Mouse (Mus musculus): ENCODE measurements around the gene Zbtb32.

The Zbtb32 gene

GRCm38 (mm10) chr7:30598786-30599185 lies at the start of gene Zbtb32:
Zbtb32 (minus strand) TSS chr7:30598909.
- DNase-seq: no peak

GRCm38 (mm10) chr7:30639083-30639482 lies 40.4 kb upstream of the Zbtb32 start:
- DNase-seq: no peak

- no peak for DNase-seq
Observed at GRCm38 (mm10) chr7:30636395-30636794, 37.7 kb upstream of the Zbtb32 start.

- no peak for DNase-seq
Observed at GRCm38 (mm10) chr7:30635752-30636151, 37.0 kb upstream of the Zbtb32 start, which contains the start of gene Etv2. Etv2 (minus strand) TSS chr7:30635852.

GRCm38 (mm10) chr7:30634621-30635020 lies 35.9 kb upstream of the Zbtb32 start:
- DNase-seq: peak in 1 of 2 experiments; percentile 45

GRCm38 (mm10) chr7:30633762-30634412 lies 35.2 kb upstream of the Zbtb32 start:
- DNase-seq: no peak

- DNase-seq: no peak
Observed at GRCm38 (mm10) chr7:30629013-30629412, 30.3 kb upstream of the Zbtb32 start.

- no peak for DNase-seq
Observed at GRCm38 (mm10) chr7:30626647-30627046, 27.9 kb upstream of the Zbtb32 start.

GRCm38 (mm10) chr7:30625530-30626384 lies 27.0 kb upstream of the Zbtb32 start, which contains the start of gene Cox6b1:
Cox6b1 (minus strand) TSS chr7:30626151.
- DNase-seq: peak; percentile 89 to 90

- peak in 1 of 2 experiments; percentile 48 for DNase-seq
Observed at GRCm38 (mm10) chr7:30619202-30619601, 20.5 kb upstream of the Zbtb32 start.

- DNase-seq: no peak
Observed at GRCm38 (mm10) chr7:30618658-30619057, 19.9 kb upstream of the Zbtb32 start.

GRCm38 (mm10) chr7:30615049-30615760 lies 16.5 kb upstream of the Zbtb32 start:
- DNase-seq: no peak

GRCm38 (mm10) chr7:30614454-30614853 lies 15.7 kb upstream of the Zbtb32 start:
- no peak for DNase-seq

- DNase-seq: peak; percentile 54 to 77
Observed at GRCm38 (mm10) chr7:30613529-30614112, 14.9 kb upstream of the Zbtb32 start.

GRCm38 (mm10) chr7:30612654-30613402 lies 14.1 kb upstream of the Zbtb32 start, which contains the start of gene Upk1a:
Upk1a (minus strand) TSS chr7:30612847.
- DNase-seq: no peak

- no peak for DNase-seq
Observed at GRCm38 (mm10) chr7:30610043-30610442, 11.3 kb upstream of the Zbtb32 start.

GRCm38 (mm10) chr7:30608476-30608875 lies 9.8 kb upstream of the Zbtb32 start:
- no peak for DNase-seq

- peak in 1 of 2 experiments; percentile 62 for DNase-seq
Observed at GRCm38 (mm10) chr7:30607706-30608309, 9.1 kb upstream of the Zbtb32 start.

- DNase-seq: no peak
Observed at GRCm38 (mm10) chr7:30604944-30605343, 6.2 kb upstream of the Zbtb32 start.

GRCm38 (mm10) chr7:30604424-30604823 lies 5.7 kb upstream of the Zbtb32 start:
- DNase-seq: no peak

- DNase-seq: peak; percentile 58 to 84
Observed at GRCm38 (mm10) chr7:30602583-30602982, 3.9 kb upstream of the Zbtb32 start.

GRCm38 (mm10) chr7:30600651-30601050 lies 1.9 kb upstream of the Zbtb32 start:
- DNase-seq: peak; percentile 53 to 66
